Comparison of ENCODE assay signal across 8 mouse cellular contexts in the genomic region with DNA sequence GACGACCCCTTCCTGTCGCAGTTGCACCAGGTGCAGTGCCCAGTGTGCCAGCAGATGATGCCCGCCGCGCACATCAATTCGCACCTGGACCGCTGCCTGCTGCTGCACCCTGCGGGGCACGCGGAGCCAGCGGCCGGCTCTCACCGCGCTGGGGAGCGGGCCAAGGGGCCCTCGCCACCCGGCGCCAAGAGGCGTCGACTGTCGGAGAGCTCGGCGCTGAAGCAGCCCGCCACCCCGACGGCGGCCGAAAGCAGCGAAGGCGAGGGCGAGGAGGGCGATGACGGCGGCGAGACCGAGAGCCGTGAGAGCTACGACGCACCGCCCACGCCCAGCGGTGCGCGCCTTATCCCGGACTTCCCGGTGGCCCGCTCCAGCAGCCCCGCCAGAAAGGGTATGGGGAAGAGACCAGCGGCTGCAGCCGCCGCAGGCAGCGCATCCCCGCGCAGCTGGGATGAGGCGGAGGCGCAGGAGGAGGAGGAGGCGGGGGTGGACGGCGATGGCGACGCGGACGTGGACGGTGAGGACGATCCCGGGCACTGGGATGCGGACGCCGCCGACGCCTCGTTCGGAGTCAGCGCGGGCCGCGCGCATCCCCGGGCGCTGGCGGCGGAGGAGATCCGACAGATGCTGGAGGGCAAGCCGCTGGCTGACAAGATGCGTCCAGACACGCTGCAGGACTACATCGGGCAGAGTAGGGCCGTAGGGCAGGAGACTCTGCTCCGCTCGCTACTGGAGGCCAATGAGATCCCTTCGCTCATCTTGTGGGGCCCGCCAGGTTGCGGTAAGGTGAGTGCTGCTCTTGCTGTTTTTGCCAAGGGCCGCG. TPM values are rescaled to one million over a fixed set of nuclear protein-coding genes. Genes with fewer than 3 reads are reported as not detected.
DNase-seq lines count a peak whose midpoint lies in the region; ATAC-seq and TF ChIP-seq lines count a peak whose summit lies in the region.

A gene (minus strand): TSS at position 591 of the 823 bp plus-strand sequence.

- no peak for TF ChIP-seq CTCF in liver, embryonic 14.5 days (IDR thresholded peaks at IDR 0.05; ENCODE audit: low read depth)

- no peaks in the 10 kb centered on the region for H3K27me3 ChIP-seq in heart, embryonic 11.5 days (ENCODE audit: control insufficient read depth, insufficient read depth, low read length)
- H3K27me3 ChIP-seq in liver, embryonic 14.5 days (ENCODE audit: control insufficient read depth, insufficient read depth, low read length) = no peaks in the 10 kb centered on the region
- no peaks in the 10 kb centered on the region for H3K27me3 ChIP-seq in neural tube, embryonic 12.5 days (replicated peaks)

- peak; percentile 58 for ATAC-seq in heart, embryonic 11.5 days (replicated peaks; ENCODE audit: insufficient number of reproducible peaks, low FRiP score, low TSS enrichment)
- ATAC-seq in liver, embryonic 14.5 days (ENCODE audit: insufficient read depth) = peak; percentile 56
- peak; percentile 72 for ATAC-seq in neural tube, embryonic 12.5 days (ENCODE audit: low FRiP score, low read depth)

- H3K36me3 ChIP-seq in heart, embryonic 11.5 days (ENCODE audit: control insufficient read depth, insufficient read depth, low read length) = peaks cover 4% of the 10 kb centered on the region
- H3K36me3 ChIP-seq in liver, embryonic 14.5 days (replicated peaks; ENCODE audit: control insufficient read depth, insufficient read depth, low read depth) = peaks cover 5% of the 10 kb centered on the region
- H3K36me3 ChIP-seq in neural tube, embryonic 12.5 days = peaks cover 11% of the 10 kb centered on the region

- H3K27ac ChIP-seq in heart, embryonic 11.5 days (ENCODE audit: low read depth, low read length) = peak within 1 kb of the TSS; percentile 64
- peak within 1 kb of the TSS; percentile 30; the same call in 1 of the 2 replicates for H3K27ac ChIP-seq in liver, embryonic 14.5 days
- peak within 1 kb of the TSS; percentile 28 for H3K27ac ChIP-seq in neural tube, embryonic 12.5 days

- H3K4me2 ChIP-seq in heart, embryonic 11.5 days = peak within 1 kb of the TSS; percentile 98
- peak within 1 kb of the TSS; percentile 98 for H3K4me2 ChIP-seq in liver, embryonic 14.5 days (ENCODE audit: low read depth)
- peak within 1 kb of the TSS; percentile 70 for H3K4me2 ChIP-seq in neural tube, embryonic 12.5 days (replicated peaks)

- WGBS in heart, embryonic 11.5 days (ENCODE audit: insufficient replicate concordance) = under 1% methylated on average over 95 of the region's 95 CpGs
- WGBS in liver, embryonic 14.5 days (ENCODE audit: insufficient replicate concordance) = under 1% methylated on average over 91 of the region's 95 CpGs
- under 1% methylated on average over 95 of the region's 95 CpGs for WGBS in neural tube, embryonic 12.5 days

- DNase-seq in 3T3-L1 (ENCODE audit: low read depth, low spot score) = peak; percentile 39
- peak; percentile 25 for DNase-seq in adrenal gland, adult 8-10 months
- peak; percentile 62 for DNase-seq in embryo, embryonic 9.5 days (ENCODE audit: extremely low spot score)
- DNase-seq in kidney, postnatal 10 days = peak; percentile 69
- peak in 1 of 3 experiments; percentile 17 for DNase-seq in liver, embryonic 14.5 days (ENCODE audit: low read depth in 3 of 3, low spot score in 3 of 3)
- peak; percentile 26 for DNase-seq in telencephalon, adult 2 months (ENCODE audit: low read depth, low spot score)

- H3K4me1 ChIP-seq in heart, embryonic 11.5 days (ENCODE audit: control insufficient read depth, insufficient read depth, low read length) = peaks cover 19% of the 10 kb centered on the region
- peaks cover 5 to 6% of the 10 kb centered on the region in 2 experiments; a peak in 3 of 4 replicates for H3K4me1 ChIP-seq in liver, embryonic 14.5 days (replicated peaks; ENCODE audit: control insufficient read depth in 2 of 2, insufficient read depth in 2 of 2, low read length in 1 of 2)
- H3K4me1 ChIP-seq in neural tube, embryonic 12.5 days = peaks cover 21% of the 10 kb centered on the region

- peak within 1 kb of the TSS; percentile 85 for H3K4me3 ChIP-seq in heart, embryonic 11.5 days (ENCODE audit: low read depth, low read length)
- peak within 1 kb of the TSS; percentile 71 to 95 for H3K4me3 ChIP-seq in liver, embryonic 14.5 days (ENCODE audit: insufficient read depth in 1 of 2, low read depth in 2 of 2, low read length in 2 of 2)
- H3K4me3 ChIP-seq in neural tube, embryonic 12.5 days = peak within 1 kb of the TSS; percentile 72

- H3K9ac ChIP-seq in heart, embryonic 11.5 days (ENCODE audit: low read depth, low read length) = peak within 1 kb of the TSS; percentile 90
- H3K9ac ChIP-seq in liver, embryonic 14.5 days (replicated peaks) = peak within 1 kb of the TSS; percentile 82
- peak within 1 kb of the TSS; percentile 85 for H3K9ac ChIP-seq in neural tube, embryonic 12.5 days

- H3K9me3 ChIP-seq in heart, embryonic 11.5 days (replicated peaks; ENCODE audit: control insufficient read depth, low read length) = no peaks in the 10 kb centered on the region
- no peaks in the 10 kb centered on the region for H3K9me3 ChIP-seq in liver, embryonic 14.5 days (ENCODE audit: control insufficient read depth, low read length)
- H3K9me3 ChIP-seq in neural tube, embryonic 12.5 days = no peaks in the 10 kb centered on the region

- TF ChIP-seq EP300 in liver, embryonic 14.5 days (IDR thresholded peaks at IDR 0.05; ENCODE audit: low read depth) = no peak

RNA-seq across cellular contexts. Expression of the gene that starts here (rescaled TPM):
- under 1 TPM in 1 of 4 experiments, not detected in 3; 0.75 TPM for total RNA-seq in adrenal gland, adult 8-10 months (2022)
- not detected in 2 replicates for polyA plus RNA-seq in heart, embryonic 11.5 days (2014; fragmentation: Nextera tagmentation; extraction: Ambion mirVana)
- polyA plus RNA-seq in liver, embryonic 14.5 days (2012; rRNA removed) = not detected in 2 replicates
- not detected in 2 replicates for polyA plus RNA-seq in liver, embryonic 14.5 days (2014; fragmentation: Nextera tagmentation; extraction: Ambion mirVana)
- not detected in 2 replicates for polyA plus RNA-seq in neural tube, embryonic 12.5 days (2016; fragmentation: Nextera tagmentation; extraction: Ambion mirVana)

Comparison
In these comparisons a context has a peak if more than half of its experiments do, and no peak if none do; other contexts are left out.
1. Peak in DNase-seq in adrenal gland, adult 8-10 months; RNA of the gene not detected or under 1 TPM.
2. Peak in ATAC-seq, H3K4me3 ChIP-seq, H3K27ac ChIP-seq, H3K9ac ChIP-seq and H3K4me2 ChIP-seq in heart, embryonic 11.5 days; RNA of the gene not detected or under 1 TPM.
3. Peak in ATAC-seq, H3K4me3 ChIP-seq, H3K27ac ChIP-seq, H3K9ac ChIP-seq and H3K4me2 ChIP-seq in liver, embryonic 14.5 days; RNA of the gene not detected or under 1 TPM.
4. Peak in ATAC-seq, H3K4me3 ChIP-seq, H3K27ac ChIP-seq, H3K9ac ChIP-seq and H3K4me2 ChIP-seq in neural tube, embryonic 12.5 days; RNA of the gene not detected or under 1 TPM.